In the genomic region with DNA sequence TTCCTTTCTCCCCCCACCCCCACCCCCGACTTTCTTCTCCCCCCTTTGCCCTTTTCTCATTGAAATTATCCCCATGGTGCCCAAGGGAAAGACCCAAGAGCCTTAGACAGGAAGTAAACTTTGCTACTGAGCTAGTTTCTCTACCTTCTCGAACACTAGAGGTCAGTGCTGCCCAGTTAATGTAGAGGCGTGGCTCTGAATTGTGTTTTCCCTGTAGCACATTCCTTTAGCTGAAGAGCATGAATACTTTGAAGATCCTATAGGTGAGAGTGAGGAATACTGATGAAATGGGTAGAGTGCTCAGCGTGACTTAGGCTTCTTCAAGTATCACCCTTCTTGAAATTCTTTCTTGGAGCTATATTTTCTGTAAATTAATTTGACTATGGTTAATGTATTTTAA, we compare ENCODE assay signal across 8 mouse cellular contexts. TPM values are rescaled to one million over a fixed set of nuclear protein-coding genes. Genes with fewer than 3 reads are reported as not detected.
A peak's percentile ranks its signal among the peaks of the same experiment; 100 is the strongest.
DNase-seq lines count a peak whose midpoint lies in the region; ATAC-seq lines count a peak whose summit lies in the region.

No protein-coding gene starts in this region.

- no peaks in the 10 kb centered on the region for H3K4me1 ChIP-seq in hindbrain, embryonic 10.5 days (replicated peaks)

- H3K4me3 ChIP-seq in hindbrain, embryonic 10.5 days, result no peak overlapping the region

- H3K27ac ChIP-seq in hindbrain, embryonic 10.5 days, result no peak overlapping the region

- no peaks in the 10 kb centered on the region for H3K9me3 ChIP-seq in hindbrain, embryonic 10.5 days

- intact Hi-C loops in left cerebral cortex, postnatal 4 days (cut with DNase I), result no loop called here

- peak; percentile 16 for DNase-seq in kidney, adult 9 months
- no peak for DNase-seq in kidney, adult 18-20 months
- DNase-seq in adrenal gland, postnatal 36 days, result peak; percentile 7 to 10
- peak; percentile 20 for DNase-seq in hindbrain, embryonic 10.5 days (ENCODE audit: low spot score)
- peak; percentile 28 for DNase-seq in left cerebral cortex, postnatal 4 days
- peak; percentile 37 for DNase-seq in right cerebral cortex, postnatal 4 days
- DNase-seq in cerebellum, adult 8-10 months, result no peak

- no peaks in the 10 kb centered on the region for H3K27me3 ChIP-seq in hindbrain, embryonic 10.5 days (ENCODE audit: insufficient read depth, poor library complexity, severe bottlenecking)

- ATAC-seq in cerebellum, adult (ENCODE audit: insufficient number of reproducible peaks, low FRiP score, low TSS enrichment), result no peak

- H3K36me3 ChIP-seq in hindbrain, embryonic 10.5 days, result no peaks in the 10 kb centered on the region

- WGBS in hindbrain, embryonic 10.5 days, result 5% methylated on average over 4 of the region's 4 CpGs

RNA-seq across cellular contexts. Expression of a gene that starts 1.6 kb away (rescaled TPM):
- total RNA-seq in adrenal gland, postnatal 36 days (2021), result 1 to 10 TPM in 1 of 2 experiments, under 1 TPM in 1; 0.10 to 1.2 TPM
- polyA plus RNA-seq in hindbrain, embryonic 10.5 days (2016; fragmentation: Nextera tagmentation; extraction: Ambion mirVana), result 0.09 TPM in 1 of 2 replicates, not detected in the other
- total RNA-seq in left cerebral cortex, postnatal 4 days (2021), result 10 to 100 TPM; 15.0 to 17.9 TPM

Comparison
In these comparisons a context has a peak if more than half of its experiments do, and no peak if none do; other contexts are left out.
1. DNase-seq: peak in kidney, adult 9 months (single experiment), adrenal gland, postnatal 36 days (2 of 2), hindbrain, embryonic 10.5 days (single experiment), left cerebral cortex, postnatal 4 days (single experiment) and right cerebral cortex, postnatal 4 days (single experiment); none in kidney, adult 18-20 months (single experiment) and cerebellum, adult 8-10 months (single experiment).
2. RNA of a gene that starts 1.6 kb away (total RNA-seq): 15.0 to 17.9 TPM in left cerebral cortex, postnatal 4 days; 0.10 to 1.2 TPM in adrenal gland, postnatal 36 days; every median in the first group is over 4 times any median in the second.